Mouse (Mus musculus): ENCODE results near the gene Crcp. TPM values are rescaled to one million over a fixed set of nuclear protein-coding genes. Genes with fewer than 3 reads are reported as not detected.

Gene Crcp
- polyA plus RNA-seq, 1 experiment from 2014 or later, result 31.0 TPM

DNA sequence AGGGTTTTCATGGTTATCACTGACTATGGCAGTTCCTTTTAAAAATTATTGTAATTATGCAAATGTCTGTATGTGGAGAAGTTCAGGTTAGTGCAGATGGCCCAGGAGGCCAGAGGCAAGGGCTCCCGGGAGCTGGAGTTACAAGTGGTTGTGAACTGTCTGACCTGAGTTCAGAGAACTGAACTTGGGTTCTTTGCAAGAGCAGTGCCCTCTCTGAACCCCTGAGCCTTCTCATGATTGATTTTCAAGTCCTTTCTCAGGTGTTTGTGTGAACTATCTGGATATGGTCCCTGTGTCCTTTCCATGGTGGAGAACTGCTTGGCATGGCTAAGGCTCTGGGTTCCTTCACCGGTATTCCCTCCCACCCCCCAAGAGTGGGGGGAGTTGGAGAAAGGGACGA lies 14.7 kb downstream of the Crcp start:
- TF ChIP-seq CTCF (IDR thresholded peaks at IDR 0.05), result no peak
- no peak for TF ChIP-seq EP300 (IDR thresholded peaks at IDR 0.05)
- Histone ChIP-seq H3K4me1 (ENCODE audit: insufficient read depth, low read depth, low read length) (no peaks in the 10 kb centered on the region), H3K4me3 (ENCODE audit: low read depth, low read length) (no peak overlapping the region), H3K9ac (replicated peaks; ENCODE audit: low read depth) (no peak overlapping the region), H3K4me2 (replicated peaks; ENCODE audit: low read depth, low read length) (no peak overlapping the region), H3K27ac (ENCODE audit: low read length) (no peak overlapping the region), H3K9me3 (ENCODE audit: low read length) (no peaks in the 10 kb centered on the region), H3K27me3 (replicated peaks; ENCODE audit: insufficient read depth, low read length) (no peaks in the 10 kb centered on the region), H3K36me3 (ENCODE audit: insufficient read depth, low read length) (peaks cover 15% of the 10 kb centered on the region)
- ATAC-seq (no peak), DNase-seq (ENCODE audit: low spot score) (no peak)
- WGBS, result 68% methylated on average over 3 of the region's 3 CpGs

DNA sequence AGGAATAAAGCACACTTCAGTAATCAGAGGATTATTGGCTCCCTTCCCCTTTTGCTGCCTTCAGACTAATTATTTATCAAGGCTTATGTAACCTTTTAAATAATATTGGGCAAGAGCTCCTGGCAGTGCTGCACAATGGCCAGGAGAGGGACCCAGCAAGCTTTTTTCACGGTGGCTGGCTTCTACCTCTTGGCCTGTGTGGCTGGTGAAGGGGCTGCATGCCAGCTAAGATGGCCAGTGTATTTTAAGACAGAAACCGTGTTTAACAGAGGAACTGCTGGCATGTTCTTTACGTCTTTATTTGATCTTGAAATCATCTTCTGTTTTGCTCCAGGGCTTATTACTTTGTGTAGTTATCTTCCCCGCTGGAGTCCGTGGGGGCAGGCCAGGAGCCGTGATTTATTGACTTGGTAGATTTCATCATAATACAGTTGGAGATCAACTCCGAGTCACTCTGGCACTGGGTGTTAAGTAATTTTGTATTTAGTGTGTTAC lies 15.2 kb downstream of the Crcp start:
- Histone ChIP-seq H3K4me2 (replicated peaks; ENCODE audit: low read depth, low read length) (no peak overlapping the region), H3K4me1 (ENCODE audit: insufficient read depth, low read depth, low read length) (no peaks in the 10 kb centered on the region), H3K4me3 (ENCODE audit: low read depth, low read length) (no peak overlapping the region), H3K9ac (replicated peaks; ENCODE audit: low read depth) (no peak overlapping the region), H3K27me3 (replicated peaks; ENCODE audit: insufficient read depth, low read length) (no peaks in the 10 kb centered on the region), H3K36me3 (ENCODE audit: insufficient read depth, low read length) (peaks cover 18% of the 10 kb centered on the region), H3K27ac (ENCODE audit: low read length) (no peak overlapping the region), H3K9me3 (ENCODE audit: low read length) (no peaks in the 10 kb centered on the region)
- ATAC-seq (peak; percentile 56), DNase-seq (ENCODE audit: low spot score) (peak; percentile 84)
- 51% methylated on average over 7 of the region's 7 CpGs for WGBS
- no peak for TF ChIP-seq EP300 (IDR thresholded peaks at IDR 0.05)
- peak; percentile 77 for TF ChIP-seq CTCF (IDR thresholded peaks at IDR 0.05)

DNA sequence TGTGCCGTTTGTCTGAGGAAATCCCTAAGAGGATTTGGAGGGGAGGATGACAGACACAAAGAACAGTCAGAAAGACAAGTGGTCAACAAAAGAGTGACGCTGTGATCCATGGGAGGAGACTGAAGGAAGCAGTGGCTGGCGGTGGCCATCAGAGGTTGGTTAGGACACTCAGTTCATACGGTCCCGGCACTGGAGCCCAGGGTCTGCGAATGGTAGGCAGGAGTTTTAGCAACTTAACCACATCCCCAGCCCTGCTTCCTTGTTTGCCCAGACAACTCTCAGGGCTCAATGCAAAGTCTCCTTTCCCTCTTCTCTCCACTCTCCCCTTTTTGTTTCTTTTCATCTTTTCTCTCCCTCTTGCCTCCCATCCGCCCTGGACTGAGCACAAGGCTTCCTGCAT lies 17.0 kb downstream of the Crcp start:
- Histone ChIP-seq H3K9me3 (ENCODE audit: low read length) (no peaks in the 10 kb centered on the region), H3K27me3 (replicated peaks; ENCODE audit: insufficient read depth, low read length) (no peaks in the 10 kb centered on the region), H3K4me3 (ENCODE audit: low read depth, low read length) (no peak overlapping the region), H3K27ac (ENCODE audit: low read length) (no peak overlapping the region), H3K4me2 (replicated peaks; ENCODE audit: low read depth, low read length) (no peak overlapping the region), H3K9ac (replicated peaks; ENCODE audit: low read depth) (no peak overlapping the region), H3K36me3 (ENCODE audit: insufficient read depth, low read length) (peaks cover 15% of the 10 kb centered on the region), H3K4me1 (ENCODE audit: insufficient read depth, low read depth, low read length) (no peaks in the 10 kb centered on the region)
- ATAC-seq, result no peak
- TF ChIP-seq CTCF (IDR thresholded peaks at IDR 0.05) (no peak), EP300 (IDR thresholded peaks at IDR 0.05) (no peak)
- WGBS, result 88% methylated on average over 7 of the region's 7 CpGs
- DNase-seq (ENCODE audit: low spot score), result no peak

DNA sequence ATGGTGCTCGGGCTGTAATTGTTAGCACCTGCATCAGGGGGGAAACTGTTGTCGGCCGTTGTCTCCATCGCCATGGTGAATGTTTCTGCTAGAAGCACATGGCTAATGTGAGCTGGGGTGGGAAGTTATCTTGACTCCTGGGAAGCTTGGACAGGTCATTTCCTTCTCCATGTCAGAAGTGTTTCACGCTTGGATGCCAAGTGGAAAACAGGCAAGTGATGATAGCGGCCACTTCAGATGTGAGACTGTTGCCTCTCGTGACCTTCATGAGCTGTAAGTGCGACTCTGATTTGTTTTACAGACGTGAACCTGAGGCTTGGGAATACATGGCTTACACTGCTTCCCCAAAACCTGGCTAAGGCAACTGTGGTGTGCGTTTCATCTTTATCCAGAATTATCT lies 17.5 kb downstream of the Crcp start:
- TF ChIP-seq EP300 (IDR thresholded peaks at IDR 0.05) (no peak), CTCF (IDR thresholded peaks at IDR 0.05) (no peak)
- H3K4me2 ChIP-seq (replicated peaks; ENCODE audit: low read depth, low read length), result no peak overlapping the region
- peaks cover 15% of the 10 kb centered on the region for H3K36me3 ChIP-seq (ENCODE audit: insufficient read depth, low read length)
- no peaks in the 10 kb centered on the region for H3K27me3 ChIP-seq (replicated peaks; ENCODE audit: insufficient read depth, low read length)
- no peak overlapping the region for H3K27ac ChIP-seq (ENCODE audit: low read length)
- WGBS, result 89% methylated on average over 10 of the region's 10 CpGs
- no peak overlapping the region for H3K4me3 ChIP-seq (ENCODE audit: low read depth, low read length)
- no peaks in the 10 kb centered on the region for H3K4me1 ChIP-seq (ENCODE audit: insufficient read depth, low read depth, low read length)
- H3K9ac ChIP-seq (replicated peaks; ENCODE audit: low read depth), result no peak overlapping the region
- no peaks in the 10 kb centered on the region for H3K9me3 ChIP-seq (ENCODE audit: low read length)
- ATAC-seq (no peak), DNase-seq (ENCODE audit: low spot score) (no peak)

DNA sequence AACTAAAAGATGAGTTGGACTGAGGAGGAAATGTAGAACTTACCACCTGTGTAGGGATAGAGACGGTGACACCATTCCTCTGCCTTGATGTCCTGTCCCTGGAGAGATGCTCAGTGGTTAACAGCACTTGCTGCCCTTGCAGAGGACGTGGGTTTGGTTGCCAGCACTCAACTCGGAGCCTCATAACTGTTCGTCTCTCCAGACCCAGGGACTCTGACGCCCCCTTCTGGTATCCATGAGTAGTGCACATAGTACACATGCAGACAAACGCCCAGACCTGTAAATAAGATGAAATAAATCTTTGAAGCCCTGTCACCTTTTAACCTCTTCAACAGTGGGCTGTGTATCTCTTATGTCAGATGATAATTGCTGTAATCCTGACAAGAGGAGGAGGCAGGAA lies 17.9 kb downstream of the Crcp start:
- DNase-seq (ENCODE audit: low spot score) (no peak), ATAC-seq (no peak)
- H3K27ac ChIP-seq (ENCODE audit: low read length), result no peak overlapping the region
- 83% methylated on average over 6 of the region's 6 CpGs for WGBS
- H3K4me1 ChIP-seq (ENCODE audit: insufficient read depth, low read depth, low read length), result no peaks in the 10 kb centered on the region
- peak; percentile 44 for TF ChIP-seq CTCF (IDR thresholded peaks at IDR 0.05)
- TF ChIP-seq EP300 (IDR thresholded peaks at IDR 0.05), result no peak
- no peak overlapping the region for H3K4me3 ChIP-seq (ENCODE audit: low read depth, low read length)
- H3K9ac ChIP-seq (replicated peaks; ENCODE audit: low read depth), result no peak overlapping the region
- peaks cover 15% of the 10 kb centered on the region for H3K36me3 ChIP-seq (ENCODE audit: insufficient read depth, low read length)
- H3K9me3 ChIP-seq (ENCODE audit: low read length), result no peaks in the 10 kb centered on the region
- H3K27me3 ChIP-seq (replicated peaks; ENCODE audit: insufficient read depth, low read length), result no peaks in the 10 kb centered on the region
- no peak overlapping the region for H3K4me2 ChIP-seq (replicated peaks; ENCODE audit: low read depth, low read length)

DNA sequence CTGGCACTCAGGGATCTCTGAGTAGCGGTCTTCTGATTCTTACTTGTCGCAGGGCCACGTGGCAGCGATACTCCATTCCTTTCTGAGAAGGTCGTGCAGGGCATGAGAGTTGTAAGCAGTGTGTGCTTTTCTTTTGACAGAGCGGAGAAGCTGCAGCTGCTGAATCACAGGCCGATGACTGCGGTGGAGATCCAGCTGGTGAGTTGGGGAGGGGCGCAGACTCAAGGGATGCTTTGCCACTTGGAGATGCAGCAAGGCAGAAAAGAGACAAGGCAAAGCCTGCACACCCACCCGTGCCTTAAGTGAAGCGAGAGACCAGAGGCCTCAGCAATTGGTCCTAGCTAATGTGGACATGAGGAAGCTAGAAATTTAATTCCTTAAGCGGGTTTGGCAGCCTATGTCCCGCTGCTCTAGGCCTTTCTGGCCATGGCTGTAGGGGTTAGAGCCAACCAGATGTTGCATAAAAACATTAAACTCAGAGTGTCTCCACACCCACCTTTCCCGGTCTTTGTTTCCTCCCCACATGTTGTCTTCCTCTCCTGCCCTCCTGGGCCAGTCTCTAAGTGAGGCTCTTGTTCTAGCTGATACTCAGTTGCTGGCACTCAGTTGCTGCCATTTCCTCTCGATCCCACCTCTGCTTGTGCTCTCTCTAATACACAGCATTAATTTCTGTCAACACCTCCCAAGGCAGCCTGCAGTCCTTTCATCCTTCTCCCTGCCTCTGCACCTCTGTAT lies 19.9 kb downstream of the Crcp start:
- H3K36me3 ChIP-seq (ENCODE audit: insufficient read depth, low read length), result peaks cover 11% of the 10 kb centered on the region
- H3K27me3 ChIP-seq (replicated peaks; ENCODE audit: insufficient read depth, low read length), result no peaks in the 10 kb centered on the region

More for the DNA sequence above, 19.9 kb downstream of the Crcp start:
- TF ChIP-seq EP300 (IDR thresholded peaks at IDR 0.05), result no peak
- no peak for TF ChIP-seq CTCF (IDR thresholded peaks at IDR 0.05)
- WGBS, result 68% methylated on average over 15 of the region's 15 CpGs
- Histone ChIP-seq H3K27ac (ENCODE audit: low read length) (no peak overlapping the region), H3K4me3 (ENCODE audit: low read depth, low read length) (no peak overlapping the region), H3K9ac (replicated peaks; ENCODE audit: low read depth) (no peak overlapping the region), H3K4me1 (ENCODE audit: insufficient read depth, low read depth, low read length) (no peaks in the 10 kb centered on the region), H3K4me2 (replicated peaks; ENCODE audit: low read depth, low read length) (no peak overlapping the region), H3K9me3 (ENCODE audit: low read length) (no peaks in the 10 kb centered on the region)
- DNase-seq (ENCODE audit: low spot score) (no peak), ATAC-seq (peak; percentile 11; the same call in 1 of the 2 replicates)
